Mouse (Mus musculus): ENCODE results near the gene Abraxas1. TPM values are rescaled to one million over a fixed set of nuclear protein-coding genes. Genes with fewer than 3 reads are reported as not detected.
A peak's percentile ranks its signal among the peaks of the same experiment; 100 is the strongest.

Gene Abraxas1
- 33.5 and 40.3 TPM in 2 replicates for polyA plus RNA-seq (2015; fragmentation: Nextera tagmentation; extraction: Ambion mirVana)

DNA sequence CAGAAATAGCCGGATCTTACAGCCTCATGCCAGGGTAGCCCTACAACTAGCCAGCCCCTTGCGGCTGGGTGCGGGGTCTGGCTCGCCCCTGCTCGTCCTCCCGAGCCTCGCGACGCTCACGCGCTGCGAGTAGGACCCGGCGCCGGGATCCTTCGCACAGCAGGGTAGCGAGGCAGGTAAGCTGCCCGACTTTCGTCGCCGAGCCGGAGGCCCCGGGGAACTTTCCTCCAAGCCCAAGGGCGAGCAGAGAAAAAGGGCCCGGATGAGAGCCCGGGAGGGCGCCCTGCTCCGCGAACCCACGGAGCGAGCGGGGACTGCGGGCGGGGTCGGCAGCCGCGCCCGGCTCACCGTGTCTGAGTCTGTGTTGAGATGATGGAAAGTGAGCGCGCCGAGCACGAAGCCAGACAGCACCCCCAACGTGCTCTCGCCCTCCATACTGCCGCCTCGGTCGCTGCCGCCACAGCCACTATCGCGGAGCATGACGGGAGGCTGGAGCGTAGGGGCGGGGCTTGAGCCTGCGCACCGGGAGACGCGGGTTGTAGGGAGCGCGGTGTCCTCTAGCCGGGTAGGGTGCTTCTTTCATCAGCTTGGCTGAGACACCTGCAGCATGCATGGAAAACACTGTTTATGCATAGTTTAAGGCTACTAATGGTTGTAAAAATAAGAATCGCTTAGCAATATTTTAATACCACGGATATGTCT, at the start of gene Abraxas1:
Abraxas1 (minus strand) TSS at position 483 of the 702 bp plus-strand sequence.
- DNase-seq (ENCODE audit: low spot score) = peak; percentile 88

- DNase-seq (ENCODE audit: low spot score) = no peak
Measured at GRCm38 (mm10) chr5:100869197-100869895, 48.6 kb upstream of the Abraxas1 start.

DNA sequence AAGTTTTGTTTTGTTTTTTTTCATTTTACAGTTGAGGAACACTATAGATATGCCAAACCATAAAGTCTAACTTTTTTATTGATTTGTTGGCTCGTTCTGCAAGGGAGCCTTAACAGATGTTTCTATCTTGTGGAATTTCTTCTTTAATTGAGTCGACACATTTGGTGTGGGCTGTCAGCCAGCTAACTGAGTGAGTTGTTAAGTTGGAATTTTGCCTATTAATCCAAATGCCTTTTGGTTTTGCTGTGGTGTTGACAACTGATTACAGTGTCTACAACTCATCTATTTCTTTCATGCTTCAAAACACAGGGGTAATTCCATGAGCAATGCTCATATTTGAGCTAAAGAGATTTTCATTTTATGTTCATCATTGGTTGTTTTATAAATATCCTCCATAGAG, 45.4 kb upstream of the Abraxas1 start:
- DNase-seq (ENCODE audit: low spot score) = no peak

DNA sequence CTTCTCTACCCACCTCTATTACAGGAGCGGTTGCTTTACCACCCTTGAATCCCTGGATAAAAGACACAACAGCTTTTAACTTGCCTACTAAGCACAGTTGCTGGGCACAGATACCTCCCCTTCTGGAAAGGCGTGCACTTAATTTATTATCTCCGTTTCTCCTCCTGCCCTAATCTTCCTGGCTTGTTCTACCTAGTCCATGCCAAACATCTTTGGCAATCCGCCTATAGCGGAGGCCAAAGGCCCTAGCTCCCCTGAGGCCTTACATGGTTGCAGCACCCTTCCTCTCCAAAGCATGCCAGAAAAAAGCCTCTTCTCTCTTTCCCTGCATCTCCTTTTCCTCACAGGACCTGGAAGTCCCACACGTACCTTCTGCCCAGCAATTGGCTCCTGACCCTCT, 43.7 kb upstream of the Abraxas1 start:
- DNase-seq (ENCODE audit: low spot score) = no peak

GRCm38 (mm10) chr5:100863091-100863490, 42.3 kb upstream of the Abraxas1 start:
- no peak for DNase-seq (ENCODE audit: low spot score)

GRCm38 (mm10) chr5:100861811-100862210, 41.0 kb upstream of the Abraxas1 start:
- no peak for DNase-seq (ENCODE audit: low spot score)

DNA sequence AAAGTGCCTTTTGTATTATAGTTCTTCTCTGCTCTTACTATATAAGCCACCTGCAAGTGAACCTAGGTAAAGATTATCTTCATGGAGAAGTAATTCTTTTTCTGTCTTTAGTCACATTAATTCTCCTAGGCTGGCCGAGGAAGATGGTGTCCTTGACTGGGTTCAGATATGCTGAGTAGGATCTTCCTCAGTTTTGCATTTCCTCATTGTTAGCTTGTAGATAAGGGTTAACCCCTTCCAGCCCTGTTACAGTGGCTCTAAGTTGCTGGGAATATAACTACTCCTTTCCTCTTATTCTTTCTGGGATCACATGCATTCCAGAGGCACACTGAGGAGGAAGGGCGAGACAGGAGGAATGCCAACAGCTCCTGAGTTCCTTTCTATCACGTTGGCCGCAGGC, 40.4 kb upstream of the Abraxas1 start:
- no peak for DNase-seq (ENCODE audit: low spot score)

- DNase-seq (ENCODE audit: low spot score) = no peak
Measured at GRCm38 (mm10) chr5:100860417-100861053, 39.8 kb upstream of the Abraxas1 start.

- peak; percentile 70 for DNase-seq (ENCODE audit: low spot score)
Measured at GRCm38 (mm10) chr5:100856552-100856951, 35.8 kb upstream of the Abraxas1 start.

- DNase-seq (ENCODE audit: low spot score) = no peak
Measured at GRCm38 (mm10) chr5:100853963-100854362, 33.2 kb upstream of the Abraxas1 start.

DNA sequence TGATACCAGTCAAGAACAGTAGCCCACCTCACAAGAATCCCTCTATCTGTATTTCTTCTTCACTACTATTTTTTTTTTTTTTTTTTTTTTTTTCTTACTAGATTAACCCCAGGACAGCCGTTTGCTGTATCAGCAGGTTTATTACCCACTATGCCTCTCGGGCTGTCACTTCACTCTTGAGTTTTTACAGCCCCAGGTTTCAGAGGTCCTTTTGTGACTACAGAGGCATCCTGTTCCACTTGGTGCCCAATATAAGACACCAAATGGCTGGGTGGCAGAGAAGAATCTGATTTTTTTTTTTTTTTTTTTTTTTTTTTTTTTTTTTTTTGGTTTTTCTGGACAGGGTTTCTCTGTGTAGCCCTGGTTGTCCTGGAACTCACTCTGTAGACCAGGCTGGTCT, 26.4 kb upstream of the Abraxas1 start:
- no peak for DNase-seq (ENCODE audit: low spot score)

DNA sequence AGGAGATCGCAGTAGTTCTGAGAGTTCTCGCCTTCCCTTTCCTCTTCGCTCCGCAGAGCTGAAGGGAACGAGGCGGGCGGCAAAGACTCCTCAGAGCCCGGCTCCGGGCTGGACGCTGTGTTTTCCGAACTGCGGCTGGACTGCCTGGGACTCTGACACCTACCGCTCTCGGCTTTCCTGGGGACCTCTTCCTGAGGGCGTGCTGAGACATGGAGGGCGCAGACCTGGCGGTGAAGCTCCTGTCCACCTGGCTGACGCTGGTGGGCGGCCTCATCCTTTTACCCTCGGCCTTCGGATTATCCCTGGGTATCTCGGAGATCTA, 25.8 kb upstream of the Abraxas1 start:
- no peak for DNase-seq (ENCODE audit: low spot score)

- DNase-seq (ENCODE audit: low spot score) = peak; percentile 44
Measured at GRCm38 (mm10) chr5:100845848-100846598, 25.3 kb upstream of the Abraxas1 start.

DNA sequence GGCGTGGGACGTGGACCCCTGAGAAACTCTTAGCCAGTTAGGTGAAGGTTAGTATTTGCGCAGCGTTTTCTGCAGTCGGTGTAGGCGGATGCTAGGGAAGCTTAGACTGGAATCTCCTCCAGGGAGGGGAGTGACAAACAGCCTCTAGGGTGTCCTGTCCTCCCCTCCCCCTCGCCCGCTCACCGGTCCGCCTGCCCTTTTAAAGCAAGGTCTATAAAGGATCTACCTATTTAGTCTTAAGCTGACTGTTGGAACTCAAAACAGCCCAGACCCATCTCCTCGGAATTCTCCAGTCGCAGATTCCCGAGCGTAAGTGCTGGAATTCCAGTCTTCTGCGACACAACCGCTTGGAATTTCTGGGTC, 24.7 kb upstream of the Abraxas1 start, which contains the start of gene Gpat3:
Gpat3 (plus strand) TSS at position 229 of the 363 bp plus-strand sequence.
- no peak for DNase-seq (ENCODE audit: low spot score)

- no peak for DNase-seq (ENCODE audit: low spot score)
Measured at GRCm38 (mm10) chr5:100844485-100844884, 23.7 kb upstream of the Abraxas1 start.

GRCm38 (mm10) chr5:100837907-100838306, 17.1 kb upstream of the Abraxas1 start:
- no peak for DNase-seq (ENCODE audit: low spot score)

DNA sequence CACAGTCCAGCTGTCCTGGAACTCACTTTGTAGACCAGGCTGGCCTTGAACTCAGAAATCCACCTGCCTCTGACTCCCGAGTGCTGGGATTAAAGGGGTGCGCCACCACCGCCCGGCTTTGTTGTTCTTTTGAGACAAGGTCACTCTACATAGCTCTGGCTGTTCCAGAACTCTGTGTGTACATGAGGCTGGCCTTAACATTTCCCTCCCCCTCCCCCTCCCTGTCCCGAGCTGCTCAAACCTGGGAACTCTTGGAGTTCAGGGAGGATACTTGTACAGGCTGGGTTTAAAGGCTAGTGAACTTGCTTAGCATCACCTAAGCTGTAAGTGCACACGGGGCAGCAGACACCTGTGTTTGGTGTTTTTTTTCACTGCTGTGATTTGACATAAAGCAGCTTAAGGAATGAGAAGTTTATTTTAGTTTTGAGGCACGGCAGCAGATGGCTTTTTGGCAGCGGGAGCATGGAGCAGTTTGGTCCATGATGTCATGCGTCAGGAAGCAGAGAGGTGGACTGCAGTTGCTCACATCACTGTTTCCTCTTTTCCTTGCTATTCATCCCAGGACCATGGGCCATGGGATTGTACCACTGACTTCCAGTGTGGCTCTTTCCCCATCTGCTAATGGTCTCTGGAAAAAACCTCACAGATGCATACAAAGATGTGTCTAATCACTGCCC, 15.2 kb upstream of the Abraxas1 start:
- no peak for DNase-seq (ENCODE audit: low spot score)

DNA sequence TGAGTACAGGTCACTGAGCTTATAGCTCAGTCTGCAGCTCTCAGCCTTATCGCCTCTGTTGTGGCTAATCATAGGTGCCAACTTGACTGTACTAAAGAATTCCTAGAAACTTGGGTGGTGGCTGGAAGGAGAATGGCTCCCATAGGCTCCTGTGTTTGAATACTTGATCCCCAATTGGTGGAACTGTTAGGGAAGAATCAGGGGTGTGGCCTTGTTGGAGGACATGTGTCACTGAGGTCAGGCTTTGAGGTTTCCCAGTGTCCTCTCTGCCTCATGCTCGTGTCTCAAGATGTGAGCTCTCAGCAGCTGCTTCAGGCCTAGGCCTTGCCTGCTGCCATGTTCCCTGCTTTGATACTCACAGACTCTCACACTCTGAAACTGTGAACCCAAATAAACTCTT, 13.1 kb upstream of the Abraxas1 start:
- no peak for DNase-seq (ENCODE audit: low spot score)

DNA sequence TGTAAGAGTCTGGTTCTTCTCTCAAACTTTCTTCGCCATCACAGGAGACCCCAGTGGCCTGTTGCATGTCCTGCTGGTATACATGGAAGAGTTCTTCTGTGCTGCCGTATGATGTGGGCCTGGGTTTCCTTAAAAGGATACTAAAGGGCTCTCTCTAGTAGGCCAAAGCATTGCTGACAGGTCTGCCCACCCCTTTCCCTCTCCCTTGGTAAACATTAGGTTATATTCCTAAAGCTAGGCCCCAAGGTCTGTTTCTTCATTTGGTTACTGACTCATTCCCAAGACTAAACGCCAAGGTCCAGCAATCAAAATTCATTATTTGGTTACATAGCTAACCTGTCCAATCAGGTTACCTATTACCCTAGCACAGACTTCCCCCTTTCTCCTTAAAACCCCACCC, 11.9 kb upstream of the Abraxas1 start:
- DNase-seq (ENCODE audit: low spot score) = no peak

- no peak for DNase-seq (ENCODE audit: low spot score)
Measured at GRCm38 (mm10) chr5:100828701-100829100, 7.9 kb upstream of the Abraxas1 start.

DNA sequence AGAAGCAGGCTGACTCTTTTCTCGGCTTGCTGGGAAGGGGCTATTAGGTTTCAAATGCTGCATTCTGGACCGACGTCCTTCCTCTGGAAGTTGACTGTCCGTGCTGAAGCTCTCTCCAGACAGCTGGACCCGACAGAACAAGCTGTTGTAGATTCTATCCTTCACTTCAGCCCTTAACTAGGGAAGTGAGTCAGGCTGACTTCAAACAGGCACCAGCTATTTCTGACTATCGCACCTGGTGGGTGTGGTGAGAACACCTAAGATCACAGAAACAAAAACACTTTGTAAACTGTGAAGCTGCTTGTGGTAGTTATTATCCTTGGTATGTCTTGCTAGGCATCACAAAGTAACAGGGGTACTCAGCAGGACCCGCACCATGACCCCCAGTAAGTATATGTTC, 5.8 kb upstream of the Abraxas1 start:
- peak; percentile 61 for DNase-seq (ENCODE audit: low spot score)
